In the genomic region with DNA sequence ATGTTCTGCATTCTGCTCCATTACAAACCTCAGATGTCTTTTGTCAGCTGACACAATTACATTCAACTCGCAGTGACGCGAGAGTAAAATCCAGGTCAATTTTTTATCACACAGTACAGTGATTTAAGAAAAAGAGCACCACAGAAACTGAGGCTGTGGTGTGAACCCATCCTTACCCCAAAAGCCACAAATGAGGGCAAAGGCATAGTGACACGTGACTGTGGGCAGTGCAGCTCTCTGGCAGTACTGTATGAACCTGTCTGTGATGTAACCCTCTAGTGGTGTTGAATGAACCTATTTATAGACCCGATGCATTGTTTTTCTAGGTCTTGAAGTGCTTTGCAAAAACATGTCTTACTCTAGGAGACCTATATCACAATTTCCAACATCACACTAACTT, we compare ENCODE assay signal across 13 mouse cellular contexts. TPM values are rescaled to one million over a fixed set of nuclear protein-coding genes. Genes with fewer than 3 reads are reported as not detected.
DNase-seq lines count a peak whose midpoint lies in the region.
"Had no signal": no experiment of that assay in that cellular context is flagged by ENCODE, and none has a peak within 500 bp of the region (broad histone marks: within the 10 kb centered on the region; RNA-seq: fewer than 3 reads in every experiment).

No protein-coding gene starts in this region.

- DNase-seq in retina, postnatal 1 day, result peak; percentile 23
- DNase-seq in retina, embryonic 14.5 days (ENCODE audit: low spot score), result no peak
- DNase-seq in brain, adult 2 months (ENCODE audit: low read depth, low spot score), result peak; percentile 38
- peak; percentile 49 to 66 for DNase-seq in natural killer cell, adult 2 months (ENCODE audit: low spot score in 2 of 2)
- no peak for DNase-seq in left cerebral cortex, postnatal 10 days (ENCODE audit: extremely low spot score in 1 of 2, low spot score in 2 of 2)
- DNase-seq in spleen, postnatal 4 days (ENCODE audit: low spot score in 2 of 2), result no peak
- no peak for DNase-seq in kidney, postnatal 14 days
- DNase-seq: cerebellum, adult 18-20 months; gastrocnemius, postnatal 25 days; kidney, adult 11 months; layer of hippocampus, postnatal 36 days; liver, embryonic 13.5 days; right cerebral cortex, adult 18-20 months had no signal

- intact Hi-C loops in left cerebral cortex, postnatal 10 days (cut with DNase I), result no loop called here

RNA-seq across cellular contexts. Expression of gene Psmg1, which starts 8.5 kb away (rescaled TPM):
- total RNA-seq in left cerebral cortex, postnatal 10 days (2021), result 10 to 100 TPM; 19.1 to 20.2 TPM

Comparison
In these comparisons a context has a peak if more than half of its experiments do, and no peak if none do; other contexts are left out.
1. DNase-seq: peak in retina, postnatal 1 day (single experiment), brain, adult 2 months (single experiment) and natural killer cell, adult 2 months (2 of 2); none in retina, embryonic 14.5 days (single experiment), left cerebral cortex, postnatal 10 days (0 of 2), spleen, postnatal 4 days (0 of 2) and kidney, postnatal 14 days (single experiment).